Mouse (Mus musculus): ENCODE results near the gene Hprt.

GRCm38 (mm10) chrX:52956942-52957341 is 31.0 kb upstream of the Hprt start:
- TF ChIP-seq CTCF (conservative IDR thresholded peaks at IDR 0.05; ENCODE audit: low read length) = no peak
- TF ChIP-seq POU5F1 (IDR thresholded peaks at IDR 0.05; ENCODE audit: borderline replicate concordance, low read length) = no peak
